Mouse (Mus musculus) CH12.LX (cell line): ENCODE measurements around the gene Robo1. TPM values are rescaled to one million over a fixed set of nuclear protein-coding genes. Genes with fewer than 3 reads are reported as not detected.

ENCODE experiments used
- DNase-seq: peaks from one replicate; pipeline ENCODE4 v3.0.0-alpha.2; 2013; ENCODE audit errors: extremely low read depth
- H3K27ac ChIP-seq: 2 replicates; pipeline ENCODE4 v1.5.1; 2012; ENCODE audit warnings: low read depth, mild to moderate bottlenecking, control low read depth, moderate library complexity; ENCODE audit not compliant: insufficient read depth
- H3K27me3 ChIP-seq: replicated peaks from 2 replicates; pipeline ENCODE3; 2012; ENCODE audit warnings: inconsistent platforms
- H3K36me3 ChIP-seq, 2 experiments: replicated peaks in 1 of 2; 2 replicates each; pipeline versions ENCODE3 to v1.6.1; 2012; ENCODE audit warnings: inconsistent platforms in 1 of 2, low read length in 1 of 2, mild to moderate bottlenecking in 1 of 2, mixed read lengths in 1 of 2, moderate library complexity in 1 of 2; ENCODE audit not compliant: control insufficient read depth in 1 of 2, insufficient read depth in 1 of 2
- H3K4me1 ChIP-seq, 2 experiments: 2 replicates each; pipeline ENCODE4 v1.6.1; 2012; ENCODE audit warnings: inconsistent platforms in 1 of 2, moderate library complexity in 1 of 2; ENCODE audit not compliant: insufficient read depth in 2 of 2, control insufficient read depth in 1 of 2
- H3K4me2 ChIP-seq: 2 replicates; pipeline ENCODE4 v1.6.1; 2012; ENCODE audit warnings: low read depth, mild to moderate bottlenecking, control low read depth; ENCODE audit not compliant: poor library complexity, insufficient read depth, severe bottlenecking
- H3K4me3 ChIP-seq, 3 experiments: fragments of 150-350 bp in 1 of 3; sonication (generic) in 1 of 3; replicated peaks in 1 of 3; 2 replicates each; pipeline versions ENCODE3 to v1.5.1; 2011 to 2012; ENCODE audit warnings: low read depth in 2 of 3, low read length in 2 of 3, mild to moderate bottlenecking in 2 of 3, moderate library complexity in 2 of 3, control low read depth in 1 of 3, improper control_type of control experiment in 1 of 3, inconsistent platforms in 1 of 3, mixed read lengths in 1 of 3; ENCODE audit not compliant: poor library complexity in 1 of 3
- H3K79me2 ChIP-seq: replicated peaks from 2 replicates; pipeline ENCODE4 v1.6.1; 2012; ENCODE audit warnings: mild to moderate bottlenecking, moderate library complexity; ENCODE audit not compliant: control insufficient read depth, poor library complexity, insufficient read depth, severe bottlenecking; ENCODE audit errors: extremely low read depth
- H3K9ac ChIP-seq: 2 replicates; pipeline ENCODE4 v1.6.1; 2012; ENCODE audit warnings: low read depth, mild to moderate bottlenecking, control low read depth, moderate library complexity; ENCODE audit not compliant: insufficient read depth
- H3K9me3 ChIP-seq: replicated peaks from 2 replicates; pipeline ENCODE3; 2012; ENCODE audit warnings: low read length, inconsistent platforms, mixed read lengths
- BHLHE40 ChIP-seq: IDR thresholded peaks from 2 replicates; pipeline ENCODE4 v1.6.1; 2011; ENCODE audit warnings: mild to moderate bottlenecking, low read depth, low read length, improper control_type of control experiment
- CHD2 ChIP-seq: IDR thresholded peaks from 2 replicates; pipeline ENCODE4 v1.6.1; 2011; ENCODE audit warnings: low read length, improper control_type of control experiment
- GABPA ChIP-seq: IDR thresholded peaks from 2 replicates; pipeline ENCODE4 v1.6.1; 2012; ENCODE audit warnings: low read depth, low read length, improper control_type of control experiment, inconsistent platforms; ENCODE audit not compliant: insufficient replicate concordance
- JUN ChIP-seq: IDR thresholded peaks from 2 replicates; pipeline ENCODE4 v1.6.1; 2011; ENCODE audit warnings: low read depth, mild to moderate bottlenecking, low read length, improper control_type of control experiment, moderate library complexity; ENCODE audit not compliant: insufficient read depth
- KAT2A ChIP-seq: IDR thresholded peaks from 2 replicates; pipeline ENCODE4 v1.6.1; 2012; ENCODE audit warnings: low read length, improper control_type of control experiment, inconsistent platforms; ENCODE audit not compliant: insufficient replicate concordance
- MAFK ChIP-seq: IDR thresholded peaks from 2 replicates; pipeline ENCODE4 v1.6.1; 2011; ENCODE audit warnings: low read length, improper control_type of control experiment; ENCODE audit not compliant: insufficient replicate concordance
- MAX ChIP-seq: IDR thresholded peaks from 2 replicates; pipeline ENCODE4 v1.6.1; 2011; ENCODE audit warnings: low read length, improper control_type of control experiment
- MAZ ChIP-seq: IDR thresholded peaks from 2 replicates; pipeline ENCODE4 v1.6.1; 2012; ENCODE audit warnings: low read depth, mild to moderate bottlenecking, inconsistent platforms, low read length, improper control_type of control experiment, moderate library complexity
- MXI1 ChIP-seq: IDR thresholded peaks from 2 replicates; pipeline ENCODE4 v1.6.1; 2011; ENCODE audit warnings: mild to moderate bottlenecking, low read depth, low read length, improper control_type of control experiment
- NRF1 ChIP-seq: IDR thresholded peaks from 2 replicates; pipeline ENCODE4 v1.6.1; 2014; ENCODE audit warnings: low read depth, mild to moderate bottlenecking, inconsistent platforms, low read length, improper control_type of control experiment, moderate library complexity
- PAX5 ChIP-seq: IDR thresholded peaks from 2 replicates; pipeline ENCODE4 v1.6.1; 2012; ENCODE audit warnings: low read length, inconsistent platforms, mixed read lengths
- POLR2A ChIP-seq: IDR thresholded peaks from 2 replicates; pipeline ENCODE4 v1.6.1; 2011; ENCODE audit warnings: low read depth, mild to moderate bottlenecking, improper control_type of control experiment, low read length
- POLR2AphosphoS2 ChIP-seq: IDR thresholded peaks from 2 replicates; pipeline ENCODE4 v1.6.1; 2011; ENCODE audit warnings: low read depth, low read length, improper control_type of control experiment
- SMC3 ChIP-seq: IDR thresholded peaks from 2 replicates; pipeline ENCODE4 v1.6.1; 2011; ENCODE audit warnings: low read depth, low read length, improper control_type of control experiment
- TBP ChIP-seq: conservative IDR thresholded peaks from 2 replicates; pipeline ENCODE4 v1.6.1; 2011; ENCODE audit warnings: low read depth, low read length, improper control_type of control experiment
- UBTF ChIP-seq: IDR thresholded peaks from 2 replicates; pipeline ENCODE4 v1.6.1; 2012; ENCODE audit warnings: low read depth, mild to moderate bottlenecking, inconsistent platforms, low read length, improper control_type of control experiment, moderate library complexity
- USF1 ChIP-seq: IDR thresholded peaks from 2 replicates; pipeline ENCODE4 v1.6.1; 2014; ENCODE audit warnings: low read depth, mild to moderate bottlenecking, inconsistent platforms, low read length, improper control_type of control experiment
- USF2 ChIP-seq: conservative IDR thresholded peaks from 2 replicates; pipeline ENCODE4 v1.6.1; 2011; ENCODE audit warnings: low read depth, low read length, improper control_type of control experiment
- ZKSCAN1 ChIP-seq: IDR thresholded peaks from 2 replicates; pipeline ENCODE4 v1.6.1; 2012; ENCODE audit warnings: low read depth, inconsistent platforms, low read length, improper control_type of control experiment, borderline replicate concordance
- ZMIZ1 ChIP-seq: IDR thresholded peaks from 2 replicates; pipeline ENCODE4 v1.6.1; 2012; ENCODE audit warnings: low read depth, mild to moderate bottlenecking, inconsistent platforms, low read length, improper control_type of control experiment
- dilution Hi-C: fragments of 300-500 bp; cut with MboI; formaldehyde crosslinking; loops from 2 replicates; pipeline ENCODE4 v1.14.3; 2020; ENCODE audit warnings: low sequenced_read_pairs; ENCODE audit not compliant: extremely low pct_unique_long_range_greater_than_20kb, extremely low pct_ligation_motif_present
- in situ Hi-C: fragments of 300-500 bp; cut with MboI; formaldehyde crosslinking; loops from 3 replicates; pipeline ENCODE4 v1.14.3; 2019; ENCODE audit warnings: low sequenced_read_pairs, low pct_ligation_motif_present, low pct_unique_long_range_greater_than_20kb, mixed read lengths
- polyA plus RNA-seq: library from polyadenylated mRNA; unstranded; fragments of >175 nt; gene quantifications from 2 replicates; pipeline ENCODE4 v1.2.1, GENCODE M21; 2012; ENCODE audit warnings: low read depth; ENCODE audit not compliant: insufficient read length
- total RNA-seq, 2 experiments: library from RNA; depleted of rRNA; stranded (reverse); fragments of 300-350 nt in 1 of 2; fragments of >200 nt in 1 of 2; gene quantifications; 2 replicates each; pipeline ENCODE4 v1.2.3; 2012 to 2014

Robo1 gene
- total and polyA plus RNA-seq, 3 experiments: not detected

GRCm38 (mm10) chr16:72811908-72812307 lies 503.8 kb downstream of the Robo1 start:
- H3K9ac ChIP-seq: no peak overlapping the region
- H3K27ac ChIP-seq: no peak overlapping the region
- in situ Hi-C loops: no loop called here
- H3K36me3 ChIP-seq: no peaks in the 10 kb centered on the region
- no peak for DNase-seq
- H3K27me3 ChIP-seq: no peaks in the 10 kb centered on the region
- no peaks in the 10 kb centered on the region for H3K4me1 ChIP-seq
- TF ChIP-seq SMC3 (no peak), USF2 (no peak), MAFK (no peak), MAX (no peak), BHLHE40 (no peak), ZMIZ1 (no peak), TBP (no peak), POLR2AphosphoS2 (no peak), ZKSCAN1 (no peak), UBTF (no peak), POLR2A (no peak), KAT2A (no peak), MXI1 (no peak), CHD2 (no peak), GABPA (no peak), NRF1 (no peak), MAZ (no peak), JUN (no peak), USF1 (no peak)
- H3K79me2 ChIP-seq: no peaks in the 10 kb centered on the region
- no peak overlapping the region for H3K4me3 ChIP-seq
- H3K4me2 ChIP-seq: no peak overlapping the region
- H3K9me3 ChIP-seq: peaks cover 33% of the 10 kb centered on the region
- dilution Hi-C loops: no loop called here

GRCm38 (mm10) chr16:72828381-72828780 lies 520.3 kb downstream of the Robo1 start:
- Histone ChIP-seq H3K27ac (no peak overlapping the region), H3K4me1 (no peaks in the 10 kb centered on the region), H3K79me2 (no peaks in the 10 kb centered on the region), H3K9ac (no peak overlapping the region), H3K4me3 (no peak overlapping the region), H3K4me2 (no peak overlapping the region), H3K9me3 (peaks cover 43% of the 10 kb centered on the region), H3K27me3 (no peaks in the 10 kb centered on the region), H3K36me3 (no peaks in the 10 kb centered on the region)
- dilution Hi-C loops: no loop called here
- in situ Hi-C loops: no loop called here
- DNase-seq: no peak
- no peak for TF ChIP-seq USF2
- no peak for TF ChIP-seq GABPA
- no peak for TF ChIP-seq PAX5
